Mouse (Mus musculus) E14TG2a.4 (cell line): ENCODE data around the gene Sh3bp4.

ENCODE experiments used
- CTCF ChIP-seq: conservative IDR thresholded peaks from 2 replicates; pipeline ENCODE4 v1.5.1; 2014; ENCODE audit warnings: low read length
- NANOG ChIP-seq: IDR thresholded peaks from 2 replicates; pipeline ENCODE4 v1.6.1; 2014; ENCODE audit warnings: borderline replicate concordance, low read length, mixed read lengths
- POU5F1 ChIP-seq: IDR thresholded peaks from 2 replicates; pipeline ENCODE4 v1.6.1; 2014; ENCODE audit warnings: low read length, borderline replicate concordance

GRCm38 (mm10) chr1:89131018-89131540 lies 60.9 kb downstream of the Sh3bp4 start:
- TF ChIP-seq POU5F1, result no peak
- TF ChIP-seq CTCF, result no peak
- no peak for TF ChIP-seq NANOG
